Mouse (Mus musculus) olfactory bulb, adult 2 months (tissue): ENCODE measurements around the gene Ccnk. TPM values are rescaled to one million over a fixed set of nuclear protein-coding genes. Genes with fewer than 3 reads are reported as not detected.

Source experiments
- H3K27ac ChIP-seq: fragments of 200-500 bp; 2 replicates; pipeline ENCODE4 v1.5.1; 2012; ENCODE audit warnings: low read depth, low read length; ENCODE audit not compliant: insufficient read depth
- H3K4me1 ChIP-seq: fragments of 200-500 bp; 2 replicates; pipeline ENCODE4 v1.6.1; 2012; ENCODE audit warnings: low read length; ENCODE audit not compliant: control insufficient read depth, insufficient read depth
- H3K4me3 ChIP-seq: fragments of 200-500 bp; 2 replicates; pipeline ENCODE4 v1.5.1; 2012; ENCODE audit warnings: mild to moderate bottlenecking, low read depth, low read length, moderate library complexity; ENCODE audit not compliant: insufficient read depth
- CTCF ChIP-seq: fragments of 200-500 bp; IDR thresholded peaks from 2 replicates; pipeline ENCODE4 v1.5.1; 2012; ENCODE audit warnings: low read depth, mild to moderate bottlenecking, low read length, moderate library complexity; ENCODE audit not compliant: insufficient read depth
- POLR2A ChIP-seq: fragments of 200-500 bp; IDR thresholded peaks from 2 replicates; pipeline ENCODE4 v1.6.1; 2012; ENCODE audit warnings: mild to moderate bottlenecking, low read depth, low read length, moderate library complexity; ENCODE audit not compliant: insufficient read depth
- WGBS: fragments of 180-500 bp; shearing (Covaris S2); methylation state at CpG from one replicate; pipeline ENCODE4 v1.1.7; 2018; 5-methylcytosine and 5-hydroxymethylcytosine counted together
- polyA plus RNA-seq: library from polyadenylated mRNA; stranded (reverse); fragments of >200 nt; gene quantifications from 2 replicates; pipeline ENCODE4 v1.2.4, GENCODE M21; 2012; ENCODE audit warnings: low replicate concordance; ENCODE audit not compliant: missing spikeins, insufficient read depth, insufficient read length

Gene Ccnk
- polyA plus RNA-seq, 1 experiment, result not detected

DNA sequence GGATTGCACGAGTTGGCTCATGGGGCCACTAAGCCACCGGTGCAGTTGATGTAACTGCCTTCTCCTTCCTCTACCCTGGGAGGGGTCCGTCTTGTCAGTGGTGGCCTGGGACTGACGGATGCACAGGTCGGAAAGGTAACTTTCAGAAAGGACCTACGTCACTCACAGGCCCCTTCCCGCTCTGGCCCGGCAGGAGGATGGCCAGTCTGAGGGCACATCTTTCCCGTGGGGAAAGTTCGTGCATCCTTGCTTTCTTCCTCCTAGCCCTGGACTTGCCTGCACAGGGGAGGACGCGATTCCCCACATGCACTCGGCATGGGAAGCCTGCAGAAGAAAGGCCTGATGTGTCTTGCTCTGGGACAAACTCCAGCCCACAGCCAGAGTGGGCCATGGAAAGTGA is 46.8 kb downstream of the Ccnk start:
- H3K4me1 ChIP-seq, result peaks cover 56% of the 10 kb centered on the region
- 92% methylated on average over 13 of the region's 13 CpGs for WGBS
- H3K27ac ChIP-seq, result no peak overlapping the region

DNA sequence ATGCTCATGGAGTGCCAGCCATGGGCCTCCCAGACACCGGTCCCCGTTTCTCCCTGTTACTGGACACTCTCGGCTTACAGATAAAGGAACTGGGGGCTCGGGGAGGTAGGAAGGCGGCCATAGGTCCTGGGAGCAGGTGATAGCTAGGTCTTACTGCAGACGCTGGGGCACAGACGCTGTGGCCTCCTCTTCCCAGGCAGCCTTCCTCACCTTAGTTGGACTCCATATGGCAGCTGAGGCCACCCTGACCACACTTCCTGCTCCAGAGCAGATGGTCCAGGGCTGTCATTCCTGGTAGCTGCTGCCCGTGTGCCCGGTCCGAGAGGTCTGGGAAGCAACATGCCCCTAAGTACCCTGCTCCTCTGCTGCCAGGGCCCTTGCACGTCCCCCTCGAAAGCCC is 47.6 kb downstream of the Ccnk start:
- TF ChIP-seq POLR2A (no peak), CTCF (no peak)
- H3K4me3 ChIP-seq, result no peak overlapping the region
- no peak overlapping the region for H3K27ac ChIP-seq
- peaks cover 56% of the 10 kb centered on the region for H3K4me1 ChIP-seq
- 96% methylated on average over 12 of the region's 12 CpGs for WGBS

More for the DNA sequence above, 46.8 kb downstream of the Ccnk start:
- TF ChIP-seq CTCF (no peak), POLR2A (no peak)
- H3K4me3 ChIP-seq, result no peak overlapping the region

DNA sequence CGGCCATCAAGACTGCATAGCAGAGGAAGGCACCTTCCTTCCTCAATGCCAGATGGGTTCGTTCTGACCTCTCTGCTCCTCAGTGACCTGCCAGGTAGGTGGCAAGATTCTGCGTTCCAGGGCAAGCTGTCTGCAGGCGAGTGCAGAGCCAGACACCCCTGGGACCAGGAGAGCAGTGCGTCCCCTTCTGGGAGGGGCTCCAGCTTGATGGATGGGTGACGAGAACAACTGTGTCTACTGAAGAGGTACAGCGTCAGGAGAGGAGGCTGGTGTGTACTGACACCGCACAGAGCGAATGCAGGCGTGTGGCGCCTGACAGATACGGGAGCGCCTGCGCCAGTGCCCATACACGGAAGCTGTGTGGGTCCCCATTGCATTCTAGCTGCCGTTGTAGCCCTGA is 48.1 kb downstream of the Ccnk start:
- H3K4me1 ChIP-seq, result peaks cover 60% of the 10 kb centered on the region
- H3K4me3 ChIP-seq, result no peak overlapping the region
- WGBS, result 94% methylated on average over 16 of the region's 16 CpGs
- no peak overlapping the region for H3K27ac ChIP-seq
- TF ChIP-seq POLR2A (no peak), CTCF (no peak)

DNA sequence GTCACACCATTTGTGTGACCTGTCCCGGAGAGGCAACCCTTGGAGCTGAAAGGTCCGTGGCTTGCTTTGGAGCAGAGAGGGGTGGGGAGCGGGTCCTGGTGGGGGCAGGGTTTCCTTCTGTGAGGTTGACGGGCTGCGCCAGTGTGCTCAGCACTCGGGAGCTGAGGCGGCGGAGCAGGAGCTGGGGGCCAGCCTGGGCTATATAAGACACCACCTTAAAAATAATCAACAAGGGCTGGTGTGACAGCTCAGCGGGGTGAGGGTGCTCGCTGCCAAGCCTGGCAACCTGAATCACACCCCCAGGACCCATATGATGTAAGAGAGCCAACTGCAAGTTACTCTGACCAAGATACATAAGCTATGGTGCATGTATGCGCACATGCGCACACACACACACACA is 50.7 kb downstream of the Ccnk start:
- Histone ChIP-seq H3K4me3 (no peak overlapping the region), H3K4me1 (peaks cover 46% of the 10 kb centered on the region), H3K27ac (no peak overlapping the region)
- WGBS, result 83% methylated on average over 12 of the region's 12 CpGs
- TF ChIP-seq POLR2A (no peak), CTCF (no peak)

DNA sequence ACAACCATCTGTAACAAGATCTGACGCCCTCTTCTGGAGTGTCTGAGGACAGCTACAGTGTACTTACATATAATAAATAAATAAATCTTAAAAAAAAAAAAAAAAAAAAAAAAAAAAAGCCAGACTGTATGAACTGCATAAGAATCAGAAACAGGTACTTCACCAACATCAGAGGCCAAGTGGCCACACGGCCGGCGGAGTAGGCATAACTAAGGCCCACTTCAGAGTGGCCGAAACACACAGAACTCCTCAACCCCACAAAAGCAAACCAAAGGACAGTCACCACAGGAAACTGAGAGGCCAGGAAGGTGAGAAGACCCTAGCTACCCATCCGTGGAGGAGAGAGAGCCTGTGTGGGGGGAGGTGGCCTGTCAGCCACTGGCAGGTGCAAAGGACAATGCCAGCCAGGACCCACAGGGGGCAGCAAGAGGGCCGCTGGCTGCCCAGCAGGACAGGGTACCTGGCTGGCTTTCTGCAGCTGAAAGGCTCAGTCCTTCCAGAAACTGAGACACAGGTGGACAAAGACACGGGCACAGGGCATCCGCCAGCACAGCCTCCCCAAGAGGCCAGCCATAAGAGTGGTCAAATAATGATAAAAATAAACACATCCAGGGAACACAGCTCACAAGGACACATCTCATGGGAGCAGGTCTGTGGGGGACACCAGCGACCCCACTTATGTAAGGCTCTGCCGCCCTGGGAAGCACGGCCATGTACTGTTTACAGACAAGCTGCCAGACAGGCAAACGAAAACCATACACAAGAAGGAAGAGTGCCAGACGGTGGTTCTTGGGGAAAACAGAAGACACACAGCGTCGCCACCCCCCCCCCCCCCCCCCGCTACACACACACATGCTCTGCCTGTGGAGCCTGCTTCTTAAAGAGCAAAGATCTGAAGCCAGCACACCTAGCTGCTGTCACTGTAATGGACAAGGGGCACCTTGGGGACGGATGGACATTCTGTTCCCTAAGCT is 51.7 kb downstream of the Ccnk start:
- TF ChIP-seq POLR2A (no peak), CTCF (no peak)
- peaks cover 41% of the 10 kb centered on the region for H3K4me1 ChIP-seq
- H3K4me3 ChIP-seq, result no peak overlapping the region
- WGBS, result 67% methylated on average over 17 of the region's 18 CpGs
- no peak overlapping the region for H3K27ac ChIP-seq

DNA sequence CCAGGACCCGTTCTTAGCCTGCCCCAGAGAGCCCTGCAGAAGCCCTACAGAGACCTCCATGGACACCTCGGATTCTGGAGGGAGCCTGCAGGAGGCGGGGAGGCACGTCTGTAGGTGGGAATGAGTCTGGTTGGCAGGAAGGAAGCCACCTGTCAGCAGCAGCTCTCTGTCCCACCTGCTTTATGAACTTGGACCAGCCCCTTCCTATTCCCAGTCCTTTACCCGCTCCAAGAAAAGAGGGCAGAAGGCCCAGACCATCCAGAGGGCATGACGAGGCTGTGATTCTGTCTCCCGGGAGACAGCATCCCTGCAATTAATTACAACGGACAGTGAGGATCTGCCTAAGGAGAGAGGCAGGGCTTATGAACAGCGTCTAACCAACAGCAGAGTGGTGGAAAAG is 52.5 kb downstream of the Ccnk start:
- Histone ChIP-seq H3K4me3 (no peak overlapping the region), H3K4me1 (peaks cover 40% of the 10 kb centered on the region), H3K27ac (no peak overlapping the region)
- WGBS, result 31% methylated on average over 9 of the region's 9 CpGs
- TF ChIP-seq POLR2A (no peak), CTCF (no peak)

DNA sequence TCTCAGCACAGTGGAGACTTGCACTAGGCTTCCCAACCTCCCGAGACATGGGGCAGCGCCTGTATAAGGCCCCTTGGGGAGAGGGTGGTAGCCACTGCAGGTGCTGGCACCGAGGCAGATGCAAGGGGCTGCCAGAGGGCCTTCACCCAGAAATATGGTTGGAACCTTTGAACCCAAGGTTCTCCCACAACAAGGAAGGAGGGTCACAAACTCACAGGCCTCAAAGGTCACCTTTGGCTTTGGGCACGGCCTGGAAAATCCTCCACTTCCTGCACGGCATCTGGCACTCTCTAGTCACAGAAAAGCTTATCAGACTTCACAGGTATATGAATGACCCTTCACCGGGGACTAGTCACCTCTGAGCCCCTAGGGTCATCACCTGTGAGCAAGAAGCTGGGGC is 54.4 kb downstream of the Ccnk start:
- WGBS, result 91% methylated on average over 6 of the region's 6 CpGs
- no peak overlapping the region for H3K4me3 ChIP-seq
- no peak for TF ChIP-seq POLR2A
- no peak for TF ChIP-seq CTCF
- no peak overlapping the region for H3K27ac ChIP-seq
- H3K4me1 ChIP-seq, result peaks cover 56% of the 10 kb centered on the region

DNA sequence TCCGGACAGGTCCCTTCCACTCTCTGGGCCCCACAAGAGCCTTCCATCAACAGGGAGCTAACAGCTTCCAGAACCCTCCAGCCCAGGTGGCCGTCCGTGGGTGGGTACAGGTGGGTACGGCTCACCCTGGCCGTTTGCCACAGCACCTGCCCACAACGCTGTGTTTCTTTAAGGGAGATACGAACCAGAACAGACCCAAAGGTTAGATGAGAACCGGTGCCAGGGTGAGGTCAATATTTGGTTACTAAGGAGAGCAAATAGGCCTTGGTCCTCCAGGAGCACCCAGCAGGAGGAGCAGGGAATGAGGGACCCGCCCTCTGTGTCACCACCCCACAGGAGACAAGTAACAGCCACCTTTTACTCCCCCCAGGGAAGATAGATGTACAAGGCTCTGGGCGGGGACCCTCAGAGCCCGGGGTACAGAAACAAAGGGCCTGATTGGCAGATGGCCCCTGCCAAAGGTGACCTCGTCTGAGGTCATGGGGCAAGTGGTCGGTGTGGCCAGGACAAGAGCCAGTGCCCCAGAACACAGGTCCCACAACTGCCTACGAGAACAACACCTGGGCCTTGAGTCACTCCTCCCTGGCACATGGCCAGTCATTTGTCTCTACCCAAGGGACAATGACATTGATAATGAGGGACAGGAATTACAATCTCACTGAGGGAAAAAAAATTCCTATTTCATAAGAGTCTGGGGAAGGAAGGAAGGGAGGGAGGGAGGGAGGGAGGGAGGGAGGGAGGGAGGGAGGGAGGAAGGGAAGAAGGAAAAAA is 55.6 kb downstream of the Ccnk start:
- no peak overlapping the region for H3K4me3 ChIP-seq
- no peak overlapping the region for H3K27ac ChIP-seq
- peaks cover 66% of the 10 kb centered on the region for H3K4me1 ChIP-seq
- TF ChIP-seq CTCF, result no peak
- TF ChIP-seq POLR2A, result no peak
- 82% methylated on average over 14 of the region's 14 CpGs for WGBS
